Mouse (Mus musculus): ENCODE data around the gene Hipk1.

Hipk1 gene

DNA sequence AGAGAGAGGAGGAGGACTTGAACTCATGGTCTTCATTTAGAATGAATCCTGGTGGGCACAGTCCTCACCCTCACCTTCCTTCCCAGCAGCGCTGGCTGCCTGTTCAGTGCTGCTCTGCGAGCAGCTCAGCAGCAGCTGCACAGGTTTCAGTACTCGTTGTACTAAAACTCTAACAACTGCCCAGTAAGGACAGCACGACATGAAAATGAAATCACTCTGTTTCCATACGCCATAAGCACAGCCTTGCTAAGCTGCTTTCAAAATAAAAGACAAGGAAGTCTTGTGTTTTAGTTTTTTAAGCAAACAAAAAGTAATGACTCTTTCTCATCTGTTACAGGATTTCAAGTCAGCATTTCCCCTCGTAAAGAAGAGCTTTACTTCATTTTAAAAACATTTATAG, 48.2 kb downstream of the Hipk1 start:
- DNase-seq: no peak

GRCm38 (mm10) chr3:103740342-103740741, 51.0 kb downstream of the Hipk1 start:
- DNase-seq: peak; percentile 28

- no peak for DNase-seq
These were observed 52.0 kb downstream of the Hipk1 start, which contains the start of gene Gm10964 for GRCm38 (mm10) chr3:103739329-103739728. Gene Gm10964 (plus strand): TSS chr3:103739366.

DNA sequence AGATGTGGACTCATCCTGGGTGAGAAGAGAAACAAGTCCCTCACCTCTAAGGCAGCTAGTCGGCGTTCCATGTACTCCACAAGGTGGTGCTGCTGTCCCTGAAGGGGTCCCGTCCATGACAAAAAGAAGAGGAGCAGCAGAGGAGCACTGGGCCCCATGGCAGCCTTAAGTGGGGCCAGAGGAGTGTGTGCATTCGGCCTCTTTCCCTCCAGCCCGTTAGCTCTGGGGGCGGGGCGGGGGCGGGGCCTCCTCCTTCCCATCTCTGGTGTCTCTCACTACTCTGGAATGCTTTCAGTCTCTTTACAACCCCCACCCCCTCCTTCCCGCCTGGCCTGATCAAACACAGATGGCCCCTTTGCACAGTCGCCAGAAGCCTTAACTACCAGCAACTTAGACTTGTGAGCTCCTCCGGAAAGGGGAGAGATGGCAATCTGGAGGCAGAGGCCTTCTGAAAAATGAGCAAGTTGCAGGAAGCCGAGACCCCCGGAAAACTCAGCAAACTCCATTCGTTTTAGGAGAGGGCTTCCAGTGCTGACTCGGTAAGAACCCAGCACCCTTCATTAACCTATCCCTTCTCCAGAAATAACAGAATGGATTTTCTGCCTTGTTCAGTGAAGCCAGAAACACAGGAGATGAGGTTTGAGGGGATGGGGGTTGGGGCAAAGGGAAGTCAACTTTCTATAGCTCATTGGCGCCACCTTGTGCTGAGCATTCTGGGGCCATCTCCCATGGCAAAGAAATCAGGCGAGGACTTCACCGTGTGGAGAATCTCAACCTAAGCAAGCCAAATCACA, 53.4 kb downstream of the Hipk1 start, which contains the start of gene Olfml3:
Gene Olfml3 (minus strand): TSS at position 224 of the 794 bp plus-strand sequence.
- DNase-seq: peak; percentile 92

- no peak for DNase-seq
These were observed 54.2 kb downstream of the Hipk1 start for GRCm38 (mm10) chr3:103737061-103737754.

DNA sequence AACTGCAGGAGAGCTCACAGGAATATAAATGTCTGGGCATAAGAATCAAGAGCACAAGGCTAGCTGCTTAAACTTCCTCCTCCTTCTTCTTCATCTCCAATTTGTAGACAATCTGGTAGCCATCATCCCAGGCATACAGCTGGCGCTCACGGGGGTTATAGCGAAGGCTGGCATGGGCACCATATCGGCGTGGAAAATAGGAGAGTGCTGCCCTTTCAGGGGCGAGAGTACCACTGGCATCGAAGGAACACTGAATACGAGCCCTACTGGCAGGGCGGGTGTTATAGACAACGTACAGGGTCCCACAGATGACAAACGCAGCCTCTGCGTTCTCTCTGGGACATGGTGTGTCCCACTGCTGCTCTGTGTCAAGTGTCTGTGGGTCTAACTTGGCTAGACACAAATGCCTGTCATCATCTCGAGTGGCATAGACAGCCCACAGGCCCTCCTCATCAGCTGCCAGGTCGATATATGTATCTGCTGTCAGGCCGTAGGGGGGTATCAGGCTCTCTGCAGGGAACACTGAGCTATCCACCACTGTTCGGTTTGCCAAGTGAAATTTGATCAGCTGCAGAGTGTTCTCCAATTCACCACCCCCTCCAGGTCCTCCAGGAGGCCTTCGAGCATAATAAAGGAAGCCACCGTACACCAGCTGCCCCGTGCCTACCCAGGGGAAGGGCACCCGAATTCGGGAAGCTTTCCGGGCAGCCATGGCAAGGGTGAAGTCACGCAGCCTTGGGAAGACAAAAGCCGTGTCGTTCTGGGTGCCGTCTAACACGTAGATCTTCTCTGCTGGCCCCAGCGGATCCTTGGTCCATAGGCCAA, 55.4 kb downstream of the Hipk1 start:
- DNase-seq: no peak

- no peak for DNase-seq
These were observed 56.5 kb downstream of the Hipk1 start for GRCm38 (mm10) chr3:103734696-103735519.

DNA sequence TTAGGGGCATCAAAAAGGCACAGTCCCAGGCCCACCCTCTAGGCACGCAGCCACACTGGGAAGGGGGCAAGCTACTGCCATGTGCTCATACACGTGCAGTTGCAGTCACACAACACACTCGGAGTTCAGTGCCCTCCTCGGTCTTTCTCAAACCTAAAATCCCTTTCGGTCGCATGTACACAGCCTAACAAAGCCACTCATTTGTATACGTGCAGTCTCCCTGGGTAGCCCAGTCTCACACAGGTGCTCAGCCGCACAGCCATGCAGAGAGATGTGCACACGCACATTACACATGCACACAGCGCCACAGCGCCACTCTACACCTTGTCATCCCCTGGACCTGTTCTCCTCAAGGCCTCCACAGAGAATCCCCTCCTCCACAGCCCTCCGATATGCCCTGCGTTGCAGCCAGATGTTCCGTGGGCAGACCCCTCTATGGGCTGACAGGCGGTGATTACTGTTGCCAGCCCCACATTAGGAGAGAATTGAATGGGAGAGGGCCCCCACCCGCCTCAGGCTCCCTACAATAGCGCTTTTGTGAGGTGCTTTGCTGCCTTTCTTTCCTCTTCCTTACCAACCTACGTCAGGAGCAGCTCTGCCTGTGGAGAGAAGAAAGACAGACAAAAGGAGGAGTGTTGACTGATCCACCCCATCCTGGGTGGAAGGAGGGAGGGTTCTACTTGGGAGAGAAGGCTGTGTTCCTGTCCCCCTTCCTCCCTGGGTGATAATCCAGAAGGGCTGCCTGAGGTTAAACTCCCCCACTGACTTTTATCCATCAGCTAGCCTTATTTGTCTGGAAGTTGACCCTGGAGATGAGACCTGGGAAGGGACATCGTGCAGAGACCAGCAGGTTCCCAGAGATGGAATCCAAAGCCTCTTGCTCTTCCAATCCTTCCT, 57.3 kb downstream of the Hipk1 start:
- DNase-seq: no peak

- DNase-seq: no peak
These were observed 58.2 kb downstream of the Hipk1 start for GRCm38 (mm10) chr3:103733176-103733575.

GRCm38 (mm10) chr3:103732116-103732515, 59.2 kb downstream of the Hipk1 start:
- no peak for DNase-seq

DNA sequence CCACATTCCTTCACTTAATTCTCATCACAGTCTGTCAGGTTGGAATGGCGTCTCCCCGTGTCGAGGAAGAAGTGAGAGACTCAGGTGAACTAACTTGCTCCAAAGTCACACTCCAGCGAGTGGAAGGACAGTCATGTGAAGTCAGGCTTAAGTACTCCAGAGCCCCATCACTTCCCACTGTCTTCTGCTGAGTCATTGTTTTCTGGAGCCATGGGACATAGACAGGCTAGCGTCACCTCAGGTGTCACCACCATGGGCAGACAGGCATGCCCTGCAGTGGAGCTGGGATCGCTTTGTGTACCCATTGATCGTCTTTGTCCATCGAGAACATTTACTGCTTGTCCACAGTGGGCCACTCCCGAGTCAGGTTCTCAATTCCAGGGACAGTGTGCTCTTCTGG, 61.5 kb downstream of the Hipk1 start:
- no peak for DNase-seq

GRCm38 (mm10) chr3:103727813-103728326, 63.5 kb downstream of the Hipk1 start:
- DNase-seq: no peak

- no peak for DNase-seq
These were observed 64.7 kb downstream of the Hipk1 start for GRCm38 (mm10) chr3:103726642-103727041.

DNA sequence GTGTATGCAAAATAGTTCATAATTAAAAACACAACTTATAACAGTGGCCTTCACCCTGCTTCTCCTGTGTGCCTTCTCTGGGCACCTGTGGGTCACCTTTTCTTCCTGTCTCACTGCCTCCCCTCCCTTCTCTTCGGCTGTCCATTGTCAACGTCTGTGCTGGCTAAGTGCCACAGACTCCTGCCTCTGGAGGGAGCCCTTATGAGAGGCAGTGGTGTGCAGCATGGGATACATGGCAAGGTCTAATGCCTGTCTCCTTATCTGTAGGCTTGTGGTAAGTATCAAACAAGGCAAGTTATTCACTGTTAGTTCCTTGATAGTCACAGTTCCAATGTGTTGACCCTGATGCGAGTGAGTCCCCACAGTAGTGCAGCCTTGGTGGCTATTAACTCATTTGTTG, 67.2 kb downstream of the Hipk1 start:
- no peak for DNase-seq

DNA sequence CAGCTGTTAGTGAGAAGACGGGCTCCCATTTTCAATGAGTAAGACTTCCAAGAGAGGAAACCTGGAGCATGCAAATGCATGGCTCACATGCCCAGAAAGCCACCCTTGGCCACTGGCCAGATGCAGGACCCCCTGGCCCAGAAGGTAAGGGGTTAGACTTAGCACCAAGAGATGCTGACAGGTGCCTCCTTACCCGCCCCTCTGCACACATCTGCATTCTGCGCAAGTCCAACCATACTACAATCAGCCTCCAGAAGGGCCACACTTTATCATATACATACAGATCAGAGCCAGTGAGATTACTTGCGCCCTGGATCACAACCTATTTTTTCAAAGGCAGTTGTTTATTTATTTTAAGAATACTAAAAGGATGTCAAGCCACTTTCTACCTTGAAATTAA, 72.6 kb downstream of the Hipk1 start:
- DNase-seq: no peak

DNA sequence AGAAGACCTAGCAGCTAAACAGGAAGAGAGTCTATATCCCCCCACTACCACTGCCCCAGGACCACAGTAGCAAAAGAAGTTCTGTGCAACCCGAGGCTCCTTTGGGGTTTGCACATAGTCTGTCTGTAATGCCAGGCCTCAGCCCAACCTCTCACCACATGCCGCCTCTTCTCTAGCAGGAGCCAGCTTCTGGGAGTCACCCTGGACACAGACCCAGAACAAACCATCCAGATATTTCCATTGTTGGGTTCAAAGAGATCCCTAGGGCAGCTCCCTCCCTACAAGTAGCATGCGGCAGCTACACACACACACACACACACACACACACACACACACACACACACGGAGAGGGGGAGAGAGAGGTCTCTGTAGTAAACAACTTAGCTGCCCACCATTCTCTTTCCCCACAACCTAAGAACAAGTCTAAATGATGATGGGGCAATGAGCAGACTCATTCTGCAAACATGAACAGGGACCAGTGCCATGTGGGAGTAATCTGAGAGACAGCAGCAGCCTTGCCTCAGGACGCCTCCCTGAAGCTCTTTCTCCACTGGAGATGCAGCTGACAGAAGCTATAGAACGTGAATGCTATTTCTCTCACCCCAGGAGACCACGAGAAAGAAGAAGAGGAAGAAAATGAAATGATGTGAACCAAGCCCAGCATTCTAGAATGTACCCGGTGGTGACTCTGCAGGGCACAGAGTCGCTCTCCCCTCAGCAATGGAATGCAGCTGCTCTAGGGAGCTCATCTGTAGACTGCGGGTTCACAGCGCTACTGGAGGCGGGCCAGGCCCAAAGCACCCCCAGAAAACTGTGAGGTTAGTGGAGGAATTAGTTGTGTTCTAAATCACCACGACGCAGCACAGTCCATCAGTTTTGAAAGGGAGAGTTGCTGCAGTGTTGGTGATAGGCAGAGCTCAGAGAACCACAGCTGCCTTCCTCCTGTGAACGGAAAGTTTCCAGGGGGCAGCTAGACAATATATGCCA, 74.3 kb downstream of the Hipk1 start:
- no peak for DNase-seq

DNA sequence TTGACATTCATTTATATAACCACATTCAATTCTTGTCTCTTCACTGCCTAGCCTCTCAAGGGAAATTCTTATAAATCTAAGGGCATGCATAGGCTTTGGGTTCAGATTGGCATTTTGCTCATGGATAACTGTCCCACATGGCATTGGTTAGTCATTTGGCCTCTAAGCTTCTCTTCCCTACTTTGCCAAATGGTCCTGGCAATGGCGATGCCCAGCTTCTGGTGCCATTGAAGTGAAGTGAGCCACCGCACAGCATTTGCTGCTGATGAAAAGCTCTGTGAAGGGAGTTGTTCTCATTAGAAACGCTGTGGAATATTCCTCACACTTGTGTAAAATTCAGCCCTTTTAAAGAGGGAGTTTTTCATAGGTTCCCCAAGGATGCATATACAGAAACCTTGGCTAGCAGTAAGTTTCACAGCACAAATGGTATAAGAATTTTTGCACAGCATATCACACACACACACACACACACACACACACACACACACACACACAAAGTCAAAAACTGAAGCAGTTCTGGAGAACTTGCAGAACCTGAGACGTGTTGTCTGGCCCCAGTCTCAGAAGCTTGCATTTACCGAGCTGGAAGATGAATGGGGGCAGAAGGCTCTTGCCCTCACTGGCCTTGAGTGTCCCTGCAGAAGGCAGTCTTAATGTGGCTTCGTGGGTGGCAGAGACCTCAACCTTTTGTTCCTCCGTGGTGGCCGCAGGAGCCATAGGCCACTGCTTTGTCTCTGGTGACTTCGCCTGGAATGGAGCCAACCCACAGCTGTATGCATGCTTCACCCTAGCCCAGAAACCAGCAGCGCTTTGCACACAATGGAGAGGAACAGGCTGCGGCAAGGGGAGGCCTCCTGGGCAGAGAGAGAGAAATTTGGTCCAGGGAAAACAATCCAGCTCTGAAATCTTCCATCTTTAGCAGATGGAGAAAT, 75.3 kb downstream of the Hipk1 start:
- DNase-seq: peak; percentile 27

- peak; percentile 37 for DNase-seq
These were observed 76.4 kb downstream of the Hipk1 start for GRCm38 (mm10) chr3:103714942-103715341.

All from thymus, postnatal 14 days (tissue).